Mouse (Mus musculus): ENCODE data around the gene Bnipl. TPM values are rescaled to one million over a fixed set of nuclear protein-coding genes. Genes with fewer than 3 reads are reported as not detected.

Gene Bnipl
- polyA plus RNA-seq, 1 experiment, result not detected

DNA sequence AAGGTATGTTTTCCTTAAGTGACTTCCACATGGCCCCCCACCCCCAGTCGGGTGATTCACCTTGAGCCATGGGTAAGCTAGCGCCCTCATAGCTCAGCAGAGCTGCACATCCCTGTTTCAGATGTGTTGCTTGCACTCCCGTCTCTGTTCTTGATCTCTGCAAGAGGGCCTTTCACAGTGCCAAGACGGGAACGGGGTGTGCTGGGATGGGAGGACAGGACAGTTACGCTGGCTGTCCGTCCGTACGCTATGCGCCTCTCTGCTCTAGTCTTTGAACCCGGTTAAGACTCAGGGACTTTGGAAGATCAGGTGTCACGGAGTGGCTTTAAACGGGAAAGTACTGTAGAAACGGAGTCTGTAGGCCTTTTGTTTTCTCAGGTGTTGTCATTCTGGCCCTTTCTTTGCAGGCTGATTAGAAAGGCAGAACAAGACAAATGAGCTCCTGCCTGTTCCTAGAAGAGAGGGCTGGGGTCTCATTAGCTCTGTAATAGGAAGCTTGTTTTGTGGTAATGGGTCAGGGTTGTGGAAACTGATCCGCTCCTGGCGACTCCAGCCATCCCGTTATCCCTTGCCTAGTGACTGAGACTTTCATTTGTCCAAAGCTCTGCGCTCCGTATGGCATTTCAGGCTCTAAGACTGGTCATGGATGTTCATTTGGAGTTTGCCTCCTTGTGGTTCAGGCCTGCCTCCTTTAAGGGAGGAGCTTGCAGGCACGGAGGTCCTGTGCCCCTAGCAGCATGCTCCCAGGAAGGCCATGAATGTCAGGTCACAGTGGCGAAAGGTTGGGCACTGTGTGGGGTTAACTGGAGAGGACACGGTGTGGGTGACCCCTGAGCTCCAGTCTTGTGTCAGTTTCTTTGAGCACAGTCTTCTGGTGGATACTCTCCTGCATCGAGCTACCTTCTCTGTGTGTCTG, 15.3 kb downstream of the Bnipl start:
- Histone ChIP-seq H3K27ac (replicated peaks; ENCODE audit: low read depth, low read length) (no peak overlapping the region), H3K4me1 (ENCODE audit: control insufficient read depth, insufficient read depth, insufficient read length, low read length) (peaks cover 13% of the 10 kb centered on the region), H3K4me3 (ENCODE audit: insufficient read depth, low read depth, low read length) (no peak overlapping the region)

- Histone ChIP-seq H3K4me1 (ENCODE audit: control insufficient read depth, insufficient read depth, insufficient read length, low read length) (peaks cover 20% of the 10 kb centered on the region), H3K27ac (replicated peaks; ENCODE audit: low read depth, low read length) (peak overlapping the region; percentile 37), H3K4me3 (ENCODE audit: insufficient read depth, low read depth, low read length) (no peak overlapping the region)
Observed at GRCm38 (mm10) chr3:95233303-95233980, 17.6 kb downstream of the Bnipl start.

GRCm38 (mm10) chr3:95232771-95233170, 18.2 kb downstream of the Bnipl start:
- peak overlapping the region; percentile 17 for H3K27ac ChIP-seq (replicated peaks; ENCODE audit: low read depth, low read length)
- H3K4me3 ChIP-seq (ENCODE audit: insufficient read depth, low read depth, low read length), result no peak overlapping the region
- peaks cover 20% of the 10 kb centered on the region for H3K4me1 ChIP-seq (ENCODE audit: control insufficient read depth, insufficient read depth, insufficient read length, low read length)

DNA sequence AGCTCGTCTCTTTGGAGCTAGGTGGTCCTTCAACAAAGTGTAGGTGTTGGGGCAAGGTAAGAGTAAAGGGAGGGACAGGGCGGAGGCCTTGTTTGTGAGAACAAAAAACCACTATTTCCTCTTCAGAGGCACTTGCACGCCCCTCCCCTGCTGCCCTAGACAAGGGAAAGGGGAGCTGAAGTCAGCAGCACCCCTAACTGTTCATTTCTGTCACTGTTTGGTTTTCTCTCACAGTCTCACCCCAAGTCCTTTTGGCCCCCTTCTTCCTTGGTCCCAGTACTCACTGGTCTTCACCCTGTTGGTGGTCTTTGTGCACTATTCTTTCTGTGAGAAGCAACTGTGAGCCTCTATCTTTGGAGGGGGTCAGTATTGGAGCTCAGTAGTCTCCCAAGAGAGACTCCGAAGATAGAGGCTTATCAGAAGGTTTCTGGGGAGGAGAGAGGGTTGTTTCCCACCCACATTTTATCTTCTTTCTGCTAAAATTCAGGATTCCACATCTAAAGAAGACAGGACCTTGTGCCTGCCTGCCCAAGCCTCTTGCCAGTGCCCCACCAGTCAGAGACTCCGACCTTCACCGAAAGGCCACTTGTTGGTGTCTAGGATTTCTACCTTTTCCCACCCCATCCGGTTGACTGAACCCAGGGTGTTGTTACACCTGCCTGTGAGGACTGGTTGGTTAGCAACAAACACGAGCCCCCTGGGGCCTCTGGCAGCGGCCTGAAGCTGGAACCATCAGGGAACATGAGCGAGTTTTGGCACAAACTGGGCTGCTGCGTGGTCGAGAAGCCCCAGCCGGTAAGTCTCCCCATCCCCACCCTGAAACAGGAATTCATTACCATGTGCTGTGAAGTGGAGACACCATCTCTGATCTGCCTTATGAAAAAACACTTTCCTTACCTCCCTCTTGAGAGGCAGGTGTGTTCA, 19.4 kb downstream of the Bnipl start, which contains the start of gene Mllt11:
Mllt11 (minus strand) TSS at position 874 of the 924 bp plus-strand sequence.
- H3K4me3 ChIP-seq (ENCODE audit: insufficient read depth, low read depth, low read length), result peak within 1 kb of the TSS; percentile 63
- H3K27ac ChIP-seq (replicated peaks; ENCODE audit: low read depth, low read length), result peak within 1 kb of the TSS; percentile 88
- H3K4me1 ChIP-seq (ENCODE audit: control insufficient read depth, insufficient read depth, insufficient read length, low read length), result peaks cover 20% of the 10 kb centered on the region

DNA sequence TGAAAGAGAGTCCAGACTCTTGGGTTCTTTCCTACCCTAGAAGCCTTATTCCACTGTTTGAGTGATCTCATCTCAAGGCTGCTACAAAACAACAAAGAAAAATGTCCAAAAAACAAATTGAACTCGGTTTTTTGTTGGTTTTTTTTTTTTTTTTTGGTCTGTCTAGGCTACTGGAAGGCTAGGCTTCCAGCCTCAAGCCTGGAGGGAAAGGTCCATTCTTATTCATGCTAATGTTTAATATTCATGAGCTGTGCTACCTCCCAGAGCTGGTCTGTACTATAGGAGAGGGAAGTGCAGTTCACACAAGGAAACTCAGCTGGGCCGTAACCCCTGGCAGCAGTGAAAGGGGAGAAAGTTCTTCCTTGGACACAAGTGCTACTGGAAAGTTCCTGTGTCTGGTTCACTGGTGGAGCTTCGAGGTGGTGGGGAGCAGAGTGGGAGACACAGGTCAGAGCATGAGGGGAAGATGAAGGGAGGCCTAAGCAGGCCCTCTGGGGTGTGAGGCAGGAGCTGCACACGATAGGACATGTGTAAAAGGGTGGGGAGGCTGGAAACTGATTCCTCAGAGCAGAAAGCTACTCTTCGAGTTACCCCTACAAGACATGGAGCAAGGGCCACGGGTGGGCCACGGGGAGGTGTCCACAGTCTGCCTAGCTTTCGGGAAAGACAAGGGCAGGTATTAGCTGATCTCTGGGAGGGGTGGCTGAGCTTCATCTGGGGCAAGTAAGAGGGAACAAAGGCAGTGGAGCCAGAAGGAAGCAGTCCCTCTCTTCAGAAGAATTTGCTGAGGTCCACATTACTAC, 20.3 kb downstream of the Bnipl start:
- peak overlapping the region; percentile 88 for H3K27ac ChIP-seq (replicated peaks; ENCODE audit: low read depth, low read length)
- H3K4me3 ChIP-seq (ENCODE audit: insufficient read depth, low read depth, low read length), result peak overlapping the region; percentile 63
- peaks cover 20% of the 10 kb centered on the region for H3K4me1 ChIP-seq (ENCODE audit: control insufficient read depth, insufficient read depth, insufficient read length, low read length)

GRCm38 (mm10) chr3:95229781-95230494, 21.1 kb downstream of the Bnipl start:
- Histone ChIP-seq H3K4me3 (ENCODE audit: insufficient read depth, low read depth, low read length) (peak overlapping the region; percentile 88), H3K27ac (replicated peaks; ENCODE audit: low read depth, low read length) (peak overlapping the region; percentile 88), H3K4me1 (ENCODE audit: control insufficient read depth, insufficient read depth, insufficient read length, low read length) (peaks cover 20% of the 10 kb centered on the region)

GRCm38 (mm10) chr3:95228894-95229780, 21.9 kb downstream of the Bnipl start:
- H3K27ac ChIP-seq (replicated peaks; ENCODE audit: low read depth, low read length), result peak overlapping the region; percentile 73
- peak overlapping the region; percentile 88 for H3K4me3 ChIP-seq (ENCODE audit: insufficient read depth, low read depth, low read length)
- H3K4me1 ChIP-seq (ENCODE audit: control insufficient read depth, insufficient read depth, insufficient read length, low read length), result peaks cover 20% of the 10 kb centered on the region

DNA sequence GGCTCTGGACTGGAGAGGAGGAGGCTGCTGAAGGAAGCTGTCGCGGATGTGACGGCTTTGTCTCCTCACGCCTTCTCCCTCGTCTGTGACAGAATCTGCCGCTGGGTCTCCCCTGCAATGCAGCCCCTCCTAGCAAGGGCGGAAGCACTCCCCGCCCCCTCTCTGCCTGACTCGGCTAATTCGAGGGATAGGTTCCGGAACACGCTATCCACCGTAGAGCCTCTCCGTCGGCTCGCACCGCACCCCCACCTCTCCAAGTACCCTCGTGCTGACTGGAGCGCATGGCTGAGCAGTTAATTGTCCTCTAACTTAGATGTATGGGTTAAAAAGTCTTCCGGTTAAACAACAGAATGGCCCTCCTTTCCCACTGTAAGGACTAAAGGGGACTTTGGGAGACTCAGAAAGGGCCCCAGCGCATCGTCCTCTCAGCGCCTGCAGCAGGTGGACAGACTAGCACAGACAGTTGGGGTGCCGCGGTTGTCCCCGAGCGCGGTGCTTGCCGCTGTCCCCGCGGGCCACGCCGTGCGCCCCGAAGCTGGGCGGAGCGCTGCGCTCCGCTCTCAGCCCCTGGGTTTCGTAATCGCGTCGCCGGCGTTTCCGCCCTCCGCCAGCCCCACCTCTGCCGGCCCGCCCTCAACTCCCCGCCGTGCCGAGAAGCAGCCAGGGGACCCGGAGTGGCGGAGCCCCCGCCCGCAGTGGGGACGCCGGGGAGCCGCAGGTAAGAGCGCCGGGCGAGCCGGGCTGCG, 22.7 kb downstream of the Bnipl start, which contains the start of gene Cdc42se1:
Cdc42se1 (plus strand) TSS at position 585 of the 746 bp plus-strand sequence.
- Histone ChIP-seq H3K4me1 (ENCODE audit: control insufficient read depth, insufficient read depth, insufficient read length, low read length) (peaks cover 20% of the 10 kb centered on the region), H3K27ac (replicated peaks; ENCODE audit: low read depth, low read length) (peak within 1 kb of the TSS; percentile 88), H3K4me3 (ENCODE audit: insufficient read depth, low read depth, low read length) (peak within 1 kb of the TSS; percentile 88)

- peaks cover 20% of the 10 kb centered on the region for H3K4me1 ChIP-seq (ENCODE audit: control insufficient read depth, insufficient read depth, insufficient read length, low read length)
- no peak overlapping the region for H3K27ac ChIP-seq (replicated peaks; ENCODE audit: low read depth, low read length)
- no peak overlapping the region for H3K4me3 ChIP-seq (ENCODE audit: insufficient read depth, low read depth, low read length)
Observed at GRCm38 (mm10) chr3:95227214-95227613, 23.8 kb downstream of the Bnipl start.

GRCm38 (mm10) chr3:95224295-95224694, 26.7 kb downstream of the Bnipl start:
- no peaks in the 10 kb centered on the region for H3K4me1 ChIP-seq (ENCODE audit: control insufficient read depth, insufficient read depth, insufficient read length, low read length)
- no peak overlapping the region for H3K27ac ChIP-seq (replicated peaks; ENCODE audit: low read depth, low read length)
- no peak overlapping the region for H3K4me3 ChIP-seq (ENCODE audit: insufficient read depth, low read depth, low read length)

GRCm38 (mm10) chr3:95223041-95223440, 28.0 kb downstream of the Bnipl start:
- no peak overlapping the region for H3K4me3 ChIP-seq (ENCODE audit: insufficient read depth, low read depth, low read length)
- H3K4me1 ChIP-seq (ENCODE audit: control insufficient read depth, insufficient read depth, insufficient read length, low read length), result no peaks in the 10 kb centered on the region
- 0 out of 2 replicates have a peak overlapping the region, but pooled peaks have one; percentile 2 for H3K27ac ChIP-seq (replicated peaks; ENCODE audit: low read depth, low read length)

DNA sequence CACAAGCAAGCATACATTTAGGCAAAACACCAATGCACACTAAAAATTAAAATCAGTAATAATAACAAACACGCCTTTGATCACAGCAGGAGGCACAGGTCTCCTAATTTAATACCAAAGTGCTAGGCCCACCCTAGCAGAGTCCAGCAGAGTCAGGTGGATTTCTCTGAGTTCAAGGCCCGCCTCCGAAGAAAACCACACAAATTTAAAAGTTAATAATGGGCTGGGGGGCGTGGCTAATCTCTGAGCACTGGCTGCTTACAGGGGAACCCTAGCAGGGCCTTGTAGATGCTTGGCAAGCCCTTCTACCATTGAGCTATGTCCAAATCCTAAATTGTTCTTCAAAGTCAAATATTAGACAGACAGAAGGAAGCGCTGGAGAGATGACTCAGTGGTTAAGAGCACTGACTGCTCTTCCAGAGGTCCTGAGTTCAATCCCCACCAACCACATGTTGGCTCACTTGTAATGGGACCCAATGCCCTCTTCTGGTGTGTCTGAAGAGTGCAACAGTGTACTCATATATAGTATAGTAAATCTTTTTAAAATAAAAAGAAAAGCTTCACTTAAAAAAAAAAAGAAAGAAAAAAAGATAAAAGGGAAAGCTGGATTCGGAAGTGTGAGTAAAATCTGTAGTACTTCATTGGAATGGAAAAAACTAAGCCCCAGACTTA, 32.4 kb downstream of the Bnipl start:
- Histone ChIP-seq H3K4me3 (ENCODE audit: insufficient read depth, low read depth, low read length) (peak overlapping the region; percentile 86; the same call in 1 of the 2 replicates), H3K27ac (replicated peaks; ENCODE audit: low read depth, low read length) (no peak overlapping the region), H3K4me1 (ENCODE audit: control insufficient read depth, insufficient read depth, insufficient read length, low read length) (no peaks in the 10 kb centered on the region)
